Mouse (Mus musculus) CH12.LX (cell line): ENCODE data around the gene Tmem69. TPM values are rescaled to one million over a fixed set of nuclear protein-coding genes. Genes with fewer than 3 reads are reported as not detected.
A peak's percentile ranks its signal among the peaks of the same experiment; 100 is the strongest.

Experiments
- DNase-seq: peaks from one replicate; pipeline ENCODE4 v3.0.0-alpha.2; 2013; ENCODE audit errors: extremely low read depth
- H3K27ac ChIP-seq: 2 replicates; pipeline ENCODE4 v1.5.1; 2012; ENCODE audit warnings: low read depth, mild to moderate bottlenecking, control low read depth, moderate library complexity; ENCODE audit not compliant: insufficient read depth
- H3K27me3 ChIP-seq: replicated peaks from 2 replicates; pipeline ENCODE3; 2012; ENCODE audit warnings: inconsistent platforms
- H3K36me3 ChIP-seq, 2 experiments: replicated peaks in 1 of 2; 2 replicates each; pipeline versions ENCODE3 to v1.6.1; 2012; ENCODE audit warnings: inconsistent platforms in 1 of 2, low read length in 1 of 2, mild to moderate bottlenecking in 1 of 2, mixed read lengths in 1 of 2, moderate library complexity in 1 of 2; ENCODE audit not compliant: control insufficient read depth in 1 of 2, insufficient read depth in 1 of 2
- H3K4me1 ChIP-seq, 2 experiments: 2 replicates each; pipeline ENCODE4 v1.6.1; 2012; ENCODE audit warnings: inconsistent platforms in 1 of 2, moderate library complexity in 1 of 2; ENCODE audit not compliant: insufficient read depth in 2 of 2, control insufficient read depth in 1 of 2
- H3K4me2 ChIP-seq: 2 replicates; pipeline ENCODE4 v1.6.1; 2012; ENCODE audit warnings: low read depth, mild to moderate bottlenecking, control low read depth; ENCODE audit not compliant: poor library complexity, insufficient read depth, severe bottlenecking
- H3K4me3 ChIP-seq, 3 experiments: fragments of 150-350 bp in 1 of 3; sonication (generic) in 1 of 3; replicated peaks in 1 of 3; 2 replicates each; pipeline versions ENCODE3 to v1.5.1; 2011 to 2012; ENCODE audit warnings: low read depth in 2 of 3, low read length in 2 of 3, mild to moderate bottlenecking in 2 of 3, moderate library complexity in 2 of 3, control low read depth in 1 of 3, improper control_type of control experiment in 1 of 3, inconsistent platforms in 1 of 3, mixed read lengths in 1 of 3; ENCODE audit not compliant: poor library complexity in 1 of 3
- H3K79me2 ChIP-seq: replicated peaks from 2 replicates; pipeline ENCODE4 v1.6.1; 2012; ENCODE audit warnings: mild to moderate bottlenecking, moderate library complexity; ENCODE audit not compliant: control insufficient read depth, poor library complexity, insufficient read depth, severe bottlenecking; ENCODE audit errors: extremely low read depth
- H3K9ac ChIP-seq: 2 replicates; pipeline ENCODE4 v1.6.1; 2012; ENCODE audit warnings: low read depth, mild to moderate bottlenecking, control low read depth, moderate library complexity; ENCODE audit not compliant: insufficient read depth
- H3K9me3 ChIP-seq: replicated peaks from 2 replicates; pipeline ENCODE3; 2012; ENCODE audit warnings: low read length, inconsistent platforms, mixed read lengths
- CHD2 ChIP-seq: IDR thresholded peaks from 2 replicates; pipeline ENCODE4 v1.6.1; 2011; ENCODE audit warnings: low read length, improper control_type of control experiment
- CTCF ChIP-seq, 2 experiments: IDR thresholded peaks in 1 of 2; conservative IDR thresholded peaks in 1 of 2; 2 replicates each; pipeline ENCODE4 v1.5.1; 2011 to 2012; ENCODE audit warnings: low read depth in 2 of 2, low read length in 2 of 2, improper control_type of control experiment in 1 of 2, inconsistent platforms in 1 of 2, mild to moderate bottlenecking in 1 of 2, moderate library complexity in 1 of 2
- ELF1 ChIP-seq: IDR thresholded peaks from 2 replicates; pipeline ENCODE4 v1.6.1; 2014; ENCODE audit warnings: low read depth, mild to moderate bottlenecking, inconsistent platforms, low read length, improper control_type of control experiment
- EP300 ChIP-seq: IDR thresholded peaks from 2 replicates; pipeline ENCODE4 v1.6.1; 2011; ENCODE audit warnings: low read length, improper control_type of control experiment
- ETS1 ChIP-seq: conservative IDR thresholded peaks from 2 replicates; pipeline ENCODE4 v1.6.1; 2012; ENCODE audit warnings: low read depth, mild to moderate bottlenecking, inconsistent platforms, low read length, improper control_type of control experiment, moderate library complexity
- HCFC1 ChIP-seq: IDR thresholded peaks from 2 replicates; pipeline ENCODE4 v1.6.1; 2012; ENCODE audit warnings: low read depth, mild to moderate bottlenecking, inconsistent platforms, low read length, improper control_type of control experiment
- JUN ChIP-seq: IDR thresholded peaks from 2 replicates; pipeline ENCODE4 v1.6.1; 2011; ENCODE audit warnings: low read depth, mild to moderate bottlenecking, low read length, improper control_type of control experiment, moderate library complexity; ENCODE audit not compliant: insufficient read depth
- JUND ChIP-seq: conservative IDR thresholded peaks from 2 replicates; pipeline ENCODE4 v1.6.1; 2011; ENCODE audit warnings: low read depth, low read length, improper control_type of control experiment
- MAFK ChIP-seq: IDR thresholded peaks from 2 replicates; pipeline ENCODE4 v1.6.1; 2011; ENCODE audit warnings: low read length, improper control_type of control experiment; ENCODE audit not compliant: insufficient replicate concordance
- MAZ ChIP-seq: IDR thresholded peaks from 2 replicates; pipeline ENCODE4 v1.6.1; 2012; ENCODE audit warnings: low read depth, mild to moderate bottlenecking, inconsistent platforms, low read length, improper control_type of control experiment, moderate library complexity
- MEF2A ChIP-seq: IDR thresholded peaks from 2 replicates; pipeline ENCODE4 v1.6.1; 2014; ENCODE audit warnings: low read depth, mild to moderate bottlenecking, inconsistent platforms, low read length, improper control_type of control experiment, borderline replicate concordance
- MXI1 ChIP-seq: IDR thresholded peaks from 2 replicates; pipeline ENCODE4 v1.6.1; 2011; ENCODE audit warnings: mild to moderate bottlenecking, low read depth, low read length, improper control_type of control experiment
- PAX5 ChIP-seq: IDR thresholded peaks from 2 replicates; pipeline ENCODE4 v1.6.1; 2012; ENCODE audit warnings: low read length, inconsistent platforms, mixed read lengths
- RCOR1 ChIP-seq: conservative IDR thresholded peaks from 2 replicates; pipeline ENCODE4 v1.6.1; 2012; ENCODE audit warnings: low read depth, mild to moderate bottlenecking, inconsistent platforms, low read length, improper control_type of control experiment
- SIN3A ChIP-seq: IDR thresholded peaks from 2 replicates; pipeline ENCODE4 v1.6.1; 2012; ENCODE audit warnings: low read length, improper control_type of control experiment, inconsistent platforms
- SMC3 ChIP-seq: IDR thresholded peaks from 2 replicates; pipeline ENCODE4 v1.6.1; 2011; ENCODE audit warnings: low read depth, low read length, improper control_type of control experiment
- TBP ChIP-seq: conservative IDR thresholded peaks from 2 replicates; pipeline ENCODE4 v1.6.1; 2011; ENCODE audit warnings: low read depth, low read length, improper control_type of control experiment
- USF1 ChIP-seq: IDR thresholded peaks from 2 replicates; pipeline ENCODE4 v1.6.1; 2014; ENCODE audit warnings: low read depth, mild to moderate bottlenecking, inconsistent platforms, low read length, improper control_type of control experiment
- USF2 ChIP-seq: conservative IDR thresholded peaks from 2 replicates; pipeline ENCODE4 v1.6.1; 2011; ENCODE audit warnings: low read depth, low read length, improper control_type of control experiment
- ZC3H11A ChIP-seq: IDR thresholded peaks from 2 replicates; pipeline ENCODE4 v1.6.1; 2012; ENCODE audit warnings: low read depth, mild to moderate bottlenecking, inconsistent platforms, low read length, improper control_type of control experiment
- ZKSCAN1 ChIP-seq: IDR thresholded peaks from 2 replicates; pipeline ENCODE4 v1.6.1; 2012; ENCODE audit warnings: low read depth, inconsistent platforms, low read length, improper control_type of control experiment, borderline replicate concordance
- ZMIZ1 ChIP-seq: IDR thresholded peaks from 2 replicates; pipeline ENCODE4 v1.6.1; 2012; ENCODE audit warnings: low read depth, mild to moderate bottlenecking, inconsistent platforms, low read length, improper control_type of control experiment
- dilution Hi-C: fragments of 300-500 bp; cut with MboI; formaldehyde crosslinking; loops from 2 replicates; pipeline ENCODE4 v1.14.3; 2020; ENCODE audit warnings: low sequenced_read_pairs; ENCODE audit not compliant: extremely low pct_unique_long_range_greater_than_20kb, extremely low pct_ligation_motif_present
- in situ Hi-C: fragments of 300-500 bp; cut with MboI; formaldehyde crosslinking; loops from 3 replicates; pipeline ENCODE4 v1.14.3; 2019; ENCODE audit warnings: low sequenced_read_pairs, low pct_ligation_motif_present, low pct_unique_long_range_greater_than_20kb, mixed read lengths
- polyA plus RNA-seq: library from polyadenylated mRNA; unstranded; fragments of >175 nt; gene quantifications from 2 replicates; pipeline ENCODE4 v1.2.1, GENCODE M21; 2012; ENCODE audit warnings: low read depth; ENCODE audit not compliant: insufficient read length
- total RNA-seq, 2 experiments: library from RNA; depleted of rRNA; stranded (reverse); fragments of 300-350 nt in 1 of 2; fragments of >200 nt in 1 of 2; gene quantifications; 2 replicates each; pipeline ENCODE4 v1.2.3; 2012 to 2014

The Tmem69 gene
- total and polyA plus RNA-seq, 3 experiments: 5.3 to 29.2 (median 22.3) TPM

DNA sequence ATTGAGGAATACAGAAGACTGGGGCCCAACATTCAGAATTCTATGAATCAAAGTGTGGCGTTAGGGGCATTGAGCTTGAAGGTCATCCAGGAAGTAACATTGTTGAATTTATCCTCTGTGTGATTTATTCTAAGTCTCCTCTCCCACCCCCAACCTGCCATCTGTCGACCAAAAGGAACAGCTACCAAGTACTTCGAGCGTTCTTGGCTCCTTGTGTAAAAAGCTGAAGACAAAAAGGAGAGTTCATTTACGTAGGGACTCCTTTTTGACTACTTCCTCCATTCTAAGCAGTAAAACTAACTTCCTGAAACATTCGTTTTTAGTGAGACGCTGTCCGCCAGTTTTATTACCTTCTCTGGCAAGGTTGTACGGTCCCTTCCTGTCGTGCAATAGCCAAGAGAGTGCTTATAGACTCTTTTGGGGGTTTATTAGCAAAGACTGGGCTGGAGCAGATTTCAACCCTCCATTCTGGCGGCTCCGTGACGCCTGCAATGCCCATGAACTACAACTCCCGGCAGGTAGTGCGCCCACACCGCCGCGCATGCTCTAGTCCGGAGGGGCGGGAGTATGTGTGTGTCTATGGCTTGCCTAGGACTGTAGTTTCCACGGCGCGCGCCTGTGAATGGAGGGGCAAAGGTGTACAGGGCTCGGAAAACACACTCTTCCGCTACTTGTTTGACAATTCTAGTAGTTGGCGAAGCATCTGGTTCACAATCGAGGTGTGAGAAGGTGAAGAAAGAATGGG lies 997 bp upstream of the Tmem69 start (continued):
- TF ChIP-seq CTCF (conservative IDR thresholded peaks at IDR 0.05 in 1 of 2, IDR thresholded peaks at IDR 0.05 in 1 of 2; ENCODE audit: low read depth in 2 of 2, low read length in 2 of 2) (no peak), MXI1 (no peak), MEF2A (no peak), CHD2 (no peak), HCFC1 (peak; percentile 93), MAFK (no peak), ELF1 (peak; percentile 69), RCOR1 (no peak)

DNA sequence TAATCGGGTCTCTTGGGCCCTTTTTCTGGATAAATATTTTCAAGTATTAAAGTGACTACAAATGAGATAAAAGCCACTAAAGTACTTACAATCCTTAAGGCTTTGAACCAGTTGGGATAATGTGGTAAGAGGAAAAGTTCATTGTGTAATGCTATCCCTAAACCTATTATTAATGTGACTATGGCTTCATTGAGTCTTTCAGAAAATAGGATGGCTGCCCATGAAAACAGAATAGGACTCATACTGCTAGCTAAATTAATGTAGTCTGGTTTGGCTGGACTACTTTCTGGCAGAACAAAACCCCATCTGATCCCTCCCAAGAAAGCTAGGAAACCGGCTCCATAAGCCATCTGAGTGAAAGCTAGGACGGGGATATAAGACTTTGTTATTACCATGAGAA lies 2.7 kb downstream of the Tmem69 start:
- H3K4me3 ChIP-seq: no peak overlapping the region
- in situ Hi-C loops: no loop called here
- H3K27me3 ChIP-seq: no peaks in the 10 kb centered on the region
- H3K9ac ChIP-seq: no peak overlapping the region
- peaks cover 10% of the 10 kb centered on the region for H3K79me2 ChIP-seq
- H3K4me1 ChIP-seq: no peaks in the 10 kb centered on the region
- TF ChIP-seq ZKSCAN1 (no peak), PAX5 (no peak), ZC3H11A (no peak), CHD2 (no peak), SMC3 (no peak), SIN3A (no peak), MAZ (no peak), RCOR1 (no peak), JUN (no peak), USF2 (no peak), ETS1 (no peak), MAFK (no peak), TBP (no peak)
- dilution Hi-C loops: no loop called here
- no peak for DNase-seq
- no peak overlapping the region for H3K4me2 ChIP-seq
- H3K9me3 ChIP-seq: no peaks in the 10 kb centered on the region
- peaks cover 16 to 38% of the 10 kb centered on the region in 2 experiments for H3K36me3 ChIP-seq
- no peak overlapping the region for H3K27ac ChIP-seq

DNA sequence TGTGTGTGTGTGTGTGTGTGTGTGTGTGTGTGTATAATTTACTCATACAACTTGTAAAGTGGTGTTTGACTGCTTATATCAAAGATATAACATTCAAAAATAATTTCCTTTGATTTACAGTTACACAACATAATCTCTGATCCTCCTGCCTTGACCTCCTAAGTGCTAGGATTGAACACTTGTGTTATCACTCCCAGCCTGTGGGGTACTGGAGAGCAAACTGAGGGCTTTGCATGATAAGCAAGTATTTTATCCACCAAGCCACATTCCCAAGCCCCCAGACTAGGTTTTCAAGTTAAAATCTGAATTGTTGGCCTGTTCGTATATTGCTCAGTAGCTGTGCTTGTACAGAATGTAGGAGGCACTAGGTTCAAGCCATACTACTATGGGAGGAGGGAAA lies 5.3 kb downstream of the Tmem69 start:
- Histone ChIP-seq H3K9me3 (no peaks in the 10 kb centered on the region), H3K4me1 (no peaks in the 10 kb centered on the region), H3K27me3 (no peaks in the 10 kb centered on the region), H3K9ac (no peak overlapping the region), H3K4me3 (no peak overlapping the region), H3K36me3 (peaks cover 16 to 38% of the 10 kb centered on the region in 2 experiments), H3K79me2 (peaks cover 4% of the 10 kb centered on the region), H3K4me2 (no peak overlapping the region), H3K27ac (no peak overlapping the region)
- TF ChIP-seq ZC3H11A (no peak), HCFC1 (no peak), CHD2 (no peak), JUND (no peak), ZMIZ1 (no peak), JUN (no peak), EP300 (no peak), ELF1 (no peak), ETS1 (no peak), USF1 (no peak), PAX5 (no peak)
- dilution Hi-C loops (no loop called here), in situ Hi-C loops (no loop called here)
- DNase-seq: no peak
